Mouse (Mus musculus) embryonic fibroblast, embryonic 13.5 days (primary cell): ENCODE measurements around the gene Hcst. TPM values are rescaled to one million over a fixed set of nuclear protein-coding genes. Genes with fewer than 3 reads are reported as not detected.

Experiments
- H3K27ac ChIP-seq: 2 replicates; pipeline ENCODE4 v1.5.1; 2012; ENCODE audit warnings: low read length, control low read depth, inconsistent platforms; ENCODE audit not compliant: insufficient read depth
- H3K4me1 ChIP-seq: 2 replicates; pipeline ENCODE4 v1.6.1; 2011; ENCODE audit warnings: low read length; ENCODE audit not compliant: control insufficient read depth, insufficient read depth
- H3K4me3 ChIP-seq: 2 replicates; pipeline ENCODE4 v1.5.1; 2011; ENCODE audit warnings: mild to moderate bottlenecking, control low read depth, low read length; ENCODE audit not compliant: insufficient read depth
- CTCF ChIP-seq: IDR thresholded peaks from 2 replicates; pipeline ENCODE4 v1.5.1; 2011; ENCODE audit warnings: mild to moderate bottlenecking, control low read depth, low read length, moderate library complexity, borderline replicate concordance; ENCODE audit not compliant: insufficient read depth
- POLR2A ChIP-seq: IDR thresholded peaks from 2 replicates; pipeline ENCODE4 v1.6.1; 2011; ENCODE audit warnings: low read depth, mild to moderate bottlenecking, control low read depth, low read length, moderate library complexity
- polyA plus RNA-seq: library from polyadenylated mRNA; stranded (reverse); fragments of >200 nt; gene quantifications from 2 replicates; pipeline ENCODE4 v1.2.4, GENCODE M21; 2011; ENCODE audit warnings: low read depth; ENCODE audit not compliant: missing spikeins, insufficient read length

Hcst gene
- polyA plus RNA-seq, 1 experiment: not detected

DNA sequence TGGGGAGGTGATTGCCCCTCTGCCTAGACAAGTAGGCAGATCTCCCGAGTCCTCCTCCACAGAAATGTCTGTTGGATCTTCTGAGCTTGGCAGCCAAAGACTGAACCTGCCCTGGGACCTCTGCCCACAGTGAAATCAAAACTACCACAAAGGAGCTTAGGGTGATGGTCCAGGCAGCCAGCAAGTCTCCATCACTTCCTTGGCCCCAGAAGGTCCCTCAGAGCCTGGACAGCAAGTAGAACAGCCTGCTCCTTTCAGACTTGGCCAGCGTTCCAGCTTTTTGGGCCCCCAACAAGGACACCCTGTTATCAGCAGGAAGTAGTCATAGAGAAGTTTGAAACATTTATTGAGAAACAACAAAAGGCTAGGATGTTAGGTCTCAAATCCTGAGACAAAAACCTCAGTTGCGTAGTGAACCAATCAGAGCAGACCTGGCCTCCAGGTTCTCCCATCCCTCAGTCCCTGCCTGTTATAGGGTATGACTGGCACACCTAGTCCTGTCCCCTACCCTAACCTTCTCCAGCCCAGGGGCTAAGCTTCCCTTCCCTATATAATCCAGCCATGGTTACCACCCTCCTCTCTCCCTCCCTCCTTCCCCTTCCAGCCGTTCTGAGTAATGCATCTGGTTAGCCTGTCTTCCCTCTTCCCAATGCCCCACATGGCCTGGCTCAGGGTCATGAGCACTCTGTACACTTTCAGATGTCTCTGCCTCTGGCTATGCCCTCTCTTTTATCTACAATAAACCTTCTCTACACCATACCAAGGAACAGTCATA lies 26.7 kb downstream of the Hcst start:
- Histone ChIP-seq H3K27ac (no peak overlapping the region), H3K4me3 (no peak overlapping the region), H3K4me1 (no peaks in the 10 kb centered on the region)
- TF ChIP-seq CTCF: no peak
- TF ChIP-seq POLR2A: no peak

DNA sequence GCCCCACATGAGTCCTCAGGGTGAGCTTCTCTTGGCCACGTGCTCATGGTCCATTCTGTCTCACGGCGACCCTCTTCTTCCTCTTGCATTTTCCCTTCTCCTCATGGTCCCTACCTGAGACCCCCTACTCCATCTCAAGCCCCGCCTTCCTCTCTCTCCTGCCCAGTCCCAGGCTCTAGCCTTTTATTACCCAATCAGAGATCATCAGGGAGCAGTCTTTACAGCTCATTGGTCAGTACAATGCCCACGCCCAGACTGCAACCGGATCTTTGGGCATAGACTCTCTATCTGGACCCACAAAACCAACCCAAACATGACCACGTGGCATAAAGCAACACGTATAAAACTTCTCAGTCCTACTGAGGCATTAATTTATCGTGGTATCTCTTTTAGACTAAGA lies 35.5 kb downstream of the Hcst start:
- Histone ChIP-seq H3K27ac (no peak overlapping the region), H3K4me1 (no peaks in the 10 kb centered on the region), H3K4me3 (no peak overlapping the region)
- TF ChIP-seq POLR2A: no peak

DNA sequence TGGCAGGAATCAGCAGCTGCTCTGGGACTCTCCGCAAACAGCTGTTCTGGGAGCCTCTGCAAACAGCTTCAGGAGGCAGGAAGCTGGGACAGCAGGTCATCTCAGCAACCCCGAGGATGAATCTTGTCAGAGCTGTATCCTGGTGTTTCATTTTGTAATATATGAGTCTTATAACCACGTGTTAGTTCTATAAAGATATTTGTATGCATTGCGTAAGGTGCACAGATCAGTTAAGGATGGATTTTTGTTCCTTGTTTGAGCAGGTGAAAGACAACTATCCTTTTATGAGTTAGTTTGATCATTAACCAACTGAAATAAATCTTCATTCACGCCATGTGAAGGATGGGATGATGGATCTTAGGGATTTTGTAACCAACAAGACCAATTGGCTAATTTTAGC lies 39.6 kb downstream of the Hcst start:
- H3K4me1 ChIP-seq: no peaks in the 10 kb centered on the region
- H3K27ac ChIP-seq: no peak overlapping the region
- H3K4me3 ChIP-seq: no peak overlapping the region
- TF ChIP-seq CTCF (no peak), POLR2A (no peak)

DNA sequence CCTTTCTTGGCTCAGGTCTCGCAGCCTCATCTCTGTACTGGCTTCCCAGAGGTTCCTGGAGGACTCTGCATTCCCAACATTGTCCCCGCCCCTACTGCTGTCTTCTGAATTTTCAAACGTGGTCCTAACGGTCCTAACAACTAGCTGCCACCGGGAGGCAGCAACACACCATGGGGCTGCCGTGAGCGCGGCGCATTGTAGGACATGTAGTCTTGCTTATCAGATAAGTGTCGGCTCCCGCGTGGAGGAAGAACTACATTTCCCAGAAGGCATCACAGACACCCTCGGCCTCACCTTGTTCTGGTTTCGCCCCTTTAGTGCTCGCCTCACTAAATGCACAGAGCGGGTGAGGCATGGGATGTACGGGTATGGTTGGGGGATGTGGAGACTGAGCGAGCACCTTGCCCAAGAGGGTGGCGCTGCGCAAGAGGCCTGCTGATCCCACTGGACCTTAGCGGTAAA lies 46.1 kb downstream of the Hcst start:
- peak; percentile 93 for TF ChIP-seq POLR2A
- TF ChIP-seq CTCF: peak; percentile 95
- no peak overlapping the region for H3K27ac ChIP-seq
- H3K4me3 ChIP-seq: peak overlapping the region; percentile 45
- no peaks in the 10 kb centered on the region for H3K4me1 ChIP-seq

Other genes with a start within 250 kb of the Hcst start
- not detected in 2 replicates for gene Cox7a1, start 235.7 kb downstream of the Hcst start, polyA plus RNA-seq
- gene Capns1, start 221.0 kb downstream of the Hcst start, polyA plus RNA-seq: 465 and 512 TPM in 2 replicates
- 52.0 and 53.4 TPM in 2 replicates for gene Polr2i, start 187.9 kb downstream of the Hcst start, polyA plus RNA-seq
- 83.5 and 90.8 TPM in 2 replicates for gene Tbcb, start 187.6 kb downstream of the Hcst start, polyA plus RNA-seq
- not detected in 2 replicates for gene Ovol3, start 184.1 kb downstream of the Hcst start, polyA plus RNA-seq
- not detected in 2 replicates for gene Thap8, start 139.8 kb downstream of the Hcst start, polyA plus RNA-seq
- 7.7 and 8.2 TPM in 2 replicates for gene Wdr62, start 139.4 kb downstream of the Hcst start, polyA plus RNA-seq
- 124 and 149 TPM in 2 replicates for gene Clip3, start 128.1 kb downstream of the Hcst start, polyA plus RNA-seq
- gene Alkbh6, start 111.1 kb downstream of the Hcst start, polyA plus RNA-seq: 20.7 and 21.3 TPM in 2 replicates
- 1.5 and 2.6 TPM in 2 replicates for gene Syne4, start 105.0 kb downstream of the Hcst start, polyA plus RNA-seq
- gene E130208F15Rik, start 98.1 kb downstream of the Hcst start, polyA plus RNA-seq: 0.67 and 0.90 TPM in 2 replicates
- gene Sdhaf1, start 96.0 kb downstream of the Hcst start, polyA plus RNA-seq: 6.1 and 6.8 TPM in 2 replicates
- 7.5 and 7.6 TPM in 2 replicates for gene Lrfn3, start 57.1 kb downstream of the Hcst start, polyA plus RNA-seq
- 7.6 TPM in 1 of 2 replicates, not detected in the other for gene Tyrobp, start 6.1 kb downstream of the Hcst start, polyA plus RNA-seq
- gene Nfkbid, start 1.9 kb upstream of the Hcst start, polyA plus RNA-seq: 0.42 and 1.1 TPM in 2 replicates
- gene Aplp1, start 25.7 kb upstream of the Hcst start, polyA plus RNA-seq: 30.8 and 34.2 TPM in 2 replicates
- not detected in 2 replicates for gene Kirrel2, start 37.8 kb upstream of the Hcst start, polyA plus RNA-seq
- not detected in 2 replicates for gene Nphs1, start 38.5 kb upstream of the Hcst start, polyA plus RNA-seq
- gene Prodh2, start 73.8 kb upstream of the Hcst start, polyA plus RNA-seq: not detected in 2 replicates
- 4.3 and 7.1 TPM in 2 replicates for gene Arhgap33, start 115.2 kb upstream of the Hcst start, polyA plus RNA-seq
- gene Hspb6, start 132.3 kb upstream of the Hcst start, polyA plus RNA-seq: 55.6 and 58.1 TPM in 2 replicates
- 7.7 and 8.0 TPM in 2 replicates for gene Proser3, start 132.4 kb upstream of the Hcst start, polyA plus RNA-seq
- 30.6 and 38.5 TPM in 2 replicates for gene Lin37, start 140.0 kb upstream of the Hcst start, polyA plus RNA-seq
- 49.1 and 79.1 TPM in 2 replicates for gene U2af1l4, start 143.4 kb upstream of the Hcst start, polyA plus RNA-seq
- 1.4 and 3.1 TPM in 2 replicates for gene Gm49396, start 143.5 kb upstream of the Hcst start, polyA plus RNA-seq
- gene Psenen, start 143.8 kb upstream of the Hcst start, polyA plus RNA-seq: 130 and 134 TPM in 2 replicates
- gene Igflr1, start 145.6 kb upstream of the Hcst start, polyA plus RNA-seq: not detected in 2 replicates
- gene Kmt2b, start 168.9 kb upstream of the Hcst start, polyA plus RNA-seq: 31.9 and 40.1 TPM in 2 replicates
- not detected in 2 replicates for gene Zbtb32, start 179.1 kb upstream of the Hcst start, polyA plus RNA-seq
- gene Upk1a, start 193.0 kb upstream of the Hcst start, polyA plus RNA-seq: 0.47 and 0.49 TPM in 2 replicates
- 550 and 557 TPM in 2 replicates for gene Cox6b1, start 206.3 kb upstream of the Hcst start, polyA plus RNA-seq
- not detected in 2 replicates for gene Etv2, start 216.0 kb upstream of the Hcst start, polyA plus RNA-seq
- 32.9 and 33.9 TPM in 2 replicates for gene Rbm42, start 230.5 kb upstream of the Hcst start, polyA plus RNA-seq
- 8.1 and 10.5 TPM in 2 replicates for gene Haus5, start 245.1 kb upstream of the Hcst start, polyA plus RNA-seq